Mouse (Mus musculus) thymus, postnatal 25 days (tissue): Measurements from ENCODE around the gene Fcrlb.

Experiments
- DNase-seq: peaks from one replicate; pipeline ENCODE4 v3.0.0; 2022

The Fcrlb gene

DNA sequence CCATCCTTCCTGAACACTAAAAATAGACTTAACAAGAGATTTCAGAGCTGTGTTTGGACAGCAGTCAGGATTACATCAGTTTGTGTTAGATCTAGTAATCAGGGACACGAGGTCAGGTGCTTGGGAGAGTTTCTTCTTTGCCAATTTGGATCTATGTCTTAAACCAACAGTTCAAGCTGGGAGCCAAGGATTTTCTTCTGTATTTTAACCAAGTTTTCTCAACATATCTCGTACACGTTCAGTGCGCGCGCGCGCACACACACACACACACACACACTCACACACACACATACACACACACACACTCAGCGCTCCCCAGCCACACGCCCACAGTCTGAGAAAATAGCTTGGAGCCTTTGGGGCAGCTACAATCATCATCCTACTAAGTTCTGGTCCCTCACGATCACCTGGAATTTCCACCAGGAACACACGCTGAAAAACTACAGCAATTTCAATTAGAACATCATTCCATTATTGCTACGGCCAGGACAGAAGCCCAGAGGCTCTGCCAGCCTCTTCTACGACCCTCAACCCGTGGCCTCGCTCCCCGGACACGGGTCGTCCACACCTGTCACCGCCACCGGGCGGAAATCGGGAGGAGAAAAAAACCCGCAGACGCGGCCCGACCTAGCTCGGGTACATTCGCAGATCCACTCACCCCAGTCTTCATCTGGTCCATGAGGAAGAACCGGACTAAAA is 45.6 kb downstream of the Fcrlb start:
- DNase-seq: no peak

GRCm38 (mm10) chr1:170865406-170865805 is 47.3 kb downstream of the Fcrlb start:
- no peak for DNase-seq

GRCm38 (mm10) chr1:170864754-170865153 is 48.0 kb downstream of the Fcrlb start:
- no peak for DNase-seq

DNA sequence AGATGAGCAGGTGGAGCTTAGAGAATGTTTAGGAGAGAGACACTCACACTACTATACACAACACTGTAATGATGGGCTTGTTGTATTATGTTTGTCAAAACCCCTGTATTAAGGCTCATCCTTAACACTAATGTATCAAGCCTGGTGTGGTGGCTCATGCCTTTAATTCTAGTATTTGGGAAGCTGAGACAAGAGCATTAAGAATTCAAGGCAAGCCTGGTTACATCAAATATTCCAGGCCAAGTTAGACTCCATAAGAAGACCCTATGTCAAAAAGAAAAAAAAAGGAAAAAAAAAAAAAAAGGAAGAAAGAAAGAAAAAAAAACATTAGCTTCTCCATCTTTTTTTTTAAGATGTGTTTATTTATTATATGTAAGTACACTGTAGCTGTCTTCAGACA is 48.5 kb downstream of the Fcrlb start:
- DNase-seq: no peak

- DNase-seq: peak; percentile 54
Measured at GRCm38 (mm10) chr1:170863033-170863432, 49.7 kb downstream of the Fcrlb start.

DNA sequence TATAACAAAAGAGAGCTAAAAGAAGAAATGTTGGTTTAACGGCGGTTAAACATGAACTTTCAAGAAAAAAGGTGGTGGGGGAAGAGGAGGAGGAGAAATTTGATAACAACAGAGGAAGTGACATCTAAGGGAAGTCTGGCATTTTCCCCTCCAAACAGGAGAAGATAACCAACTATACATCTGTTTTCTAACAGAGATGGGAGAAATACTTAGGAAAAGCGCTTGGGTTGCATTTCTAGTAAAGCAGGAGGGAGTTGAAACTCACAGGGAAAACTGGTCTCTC is 50.4 kb downstream of the Fcrlb start:
- DNase-seq: no peak

GRCm38 (mm10) chr1:170861671-170862434 is 50.9 kb downstream of the Fcrlb start:
- no peak for DNase-seq

DNA sequence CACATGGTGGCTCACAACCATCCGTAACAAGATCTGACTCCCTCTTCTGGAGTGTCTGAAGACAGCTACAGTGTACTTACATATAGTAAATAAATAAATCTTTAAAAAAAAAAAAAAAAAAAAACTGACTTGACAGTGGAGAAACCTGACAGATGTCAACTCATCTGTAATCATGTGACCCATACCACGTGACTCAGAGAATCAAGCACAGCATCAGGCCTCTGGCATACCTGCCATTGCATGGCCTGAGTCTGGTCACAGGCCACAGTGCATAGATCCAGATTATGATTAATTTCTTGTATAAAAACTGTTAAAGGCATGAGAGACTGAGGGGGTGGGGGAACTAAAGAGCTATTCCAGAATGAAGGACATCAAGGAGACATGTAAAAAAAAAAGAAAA is 53.9 kb downstream of the Fcrlb start:
- DNase-seq: no peak

- DNase-seq: no peak
Measured at GRCm38 (mm10) chr1:170857369-170857768, 55.4 kb downstream of the Fcrlb start.
